Mouse (Mus musculus) erythroblast, adult 5-6 weeks (primary cell): ENCODE results near the gene 4930524J08Rik. TPM values are rescaled to one million over a fixed set of nuclear protein-coding genes. Genes with fewer than 3 reads are reported as not detected.

Source experiments
- ATAC-seq: replicated peaks from 2 replicates; pipeline ENCODE4 v1.8.0; 2016; ENCODE audit warnings: moderate number of reproducible peaks, mild to moderate bottlenecking, moderate TSS enrichment, inconsistent platforms; ENCODE audit not compliant: poor library complexity, low FRiP score, severe bottlenecking
- total RNA-seq, 2 experiments: library from RNA; stranded (forward) in 1 of 2; stranded (reverse) in 1 of 2; fragments of 150-400 nt in 1 of 2; fragments of 200-764, 138-1000 nt in 1 of 2; gene quantifications; 2 replicates each; pipeline versions ENCODE4 v1.2.3 to v1.2.4; 2015 to 2017; ENCODE audit warnings: low replicate concordance in 2 of 2

The 4930524J08Rik gene
- total RNA-seq (2015; ENCODE audit: low replicate concordance) (2.5 TPM in 1 of 2 replicates, not detected in the other), total RNA-seq (2017; ENCODE audit: low replicate concordance) (1.4 TPM in 1 of 2 replicates, not detected in the other)

GRCm38 (mm10) chr5:99978699-99979442 lies at the start of gene 4930524J08Rik, which contains the start of gene Hnrnpd:
Gene 4930524J08Rik (plus strand): TSS chr5:99979061.
Gene Hnrnpd (minus strand): TSS chr5:99978938.
- peak; percentile 88 for ATAC-seq

- no peak for ATAC-seq
Observed at GRCm38 (mm10) chr5:99931910-99932309, 47.0 kb upstream of the 4930524J08Rik start.

- ATAC-seq, result no peak
Observed at GRCm38 (mm10) chr5:99939440-99939839, 39.4 kb upstream of the 4930524J08Rik start.

- no peak for ATAC-seq
Observed at GRCm38 (mm10) chr5:99941273-99941672, 37.6 kb upstream of the 4930524J08Rik start.

GRCm38 (mm10) chr5:99941776-99942502 lies 36.9 kb upstream of the 4930524J08Rik start:
- ATAC-seq, result no peak

- no peak for ATAC-seq
Observed at GRCm38 (mm10) chr5:99952513-99952912, 26.3 kb upstream of the 4930524J08Rik start.

GRCm38 (mm10) chr5:99953883-99954282 lies 25.0 kb upstream of the 4930524J08Rik start:
- no peak for ATAC-seq

- ATAC-seq, result no peak
Observed at GRCm38 (mm10) chr5:99958666-99959065, 20.2 kb upstream of the 4930524J08Rik start.

GRCm38 (mm10) chr5:99959236-99959936 lies 19.5 kb upstream of the 4930524J08Rik start:
- no peak for ATAC-seq

GRCm38 (mm10) chr5:99959960-99960359 lies 18.9 kb upstream of the 4930524J08Rik start:
- ATAC-seq, result no peak

- no peak for ATAC-seq
Observed at GRCm38 (mm10) chr5:99973941-99974340, 4.9 kb upstream of the 4930524J08Rik start.

- ATAC-seq, result no peak
Observed at GRCm38 (mm10) chr5:99975061-99975460, 3.8 kb upstream of the 4930524J08Rik start.

- no peak for ATAC-seq
Observed at GRCm38 (mm10) chr5:99975776-99976175, 3.1 kb upstream of the 4930524J08Rik start.

- ATAC-seq, result peak; percentile 44; the same call in 1 of the 2 replicates
Observed at GRCm38 (mm10) chr5:99976334-99976955, 2.4 kb upstream of the 4930524J08Rik start.

GRCm38 (mm10) chr5:99977516-99978301 lies 1.2 kb upstream of the 4930524J08Rik start:
- peak; percentile 32; the same call in 1 of the 2 replicates for ATAC-seq

GRCm38 (mm10) chr5:99983452-99984061 lies 4.7 kb downstream of the 4930524J08Rik start:
- ATAC-seq, result no peak

GRCm38 (mm10) chr5:99994166-99994565 lies 15.3 kb downstream of the 4930524J08Rik start:
- ATAC-seq, result no peak

- ATAC-seq, result no peak
Observed at GRCm38 (mm10) chr5:99994680-99995079, 15.8 kb downstream of the 4930524J08Rik start.

GRCm38 (mm10) chr5:100000048-100000447 lies 21.2 kb downstream of the 4930524J08Rik start:
- no peak for ATAC-seq
